ENCODE assay signal across 9 mouse cellular contexts in genomic region chr10:41544481-41545190, GRCm38 (mm10). TPM values are rescaled to one million over a fixed set of nuclear protein-coding genes. Genes with fewer than 3 reads are reported as not detected.
DNase-seq lines count a peak whose midpoint lies in the region; ATAC-seq lines count a peak whose summit lies in the region.
"Had no signal": no experiment of that assay in that cellular context is flagged by ENCODE, and none has a peak within 500 bp of the region (broad histone marks: within the 10 kb centered on the region; RNA-seq: fewer than 3 reads in every experiment).

No protein-coding gene starts in this region.

- H3K4me1 ChIP-seq in embryonic facial prominence, embryonic 15.5 days = peaks cover 14% of the 10 kb centered on the region

- H3K9me3 ChIP-seq in embryonic facial prominence, embryonic 15.5 days (replicated peaks) = peaks cover 4% of the 10 kb centered on the region

- no peaks in the 10 kb centered on the region for H3K27me3 ChIP-seq in embryonic facial prominence, embryonic 15.5 days
- H3K27me3 ChIP-seq: hindbrain, embryonic 13.5 days had no signal

- no peak for ATAC-seq in embryonic facial prominence, embryonic 15.5 days (ENCODE audit: insufficient number of reproducible peaks, low FRiP score, low TSS enrichment, low read depth)
- ATAC-seq in megakaryocyte-erythroid progenitor cell, adult 5-6 weeks (replicated peaks; ENCODE audit: low FRiP score, low TSS enrichment, poor library complexity, severe bottlenecking) = peak; percentile 89
- ATAC-seq in frontal cortex, adult (ENCODE audit: low TSS enrichment) = no peak

- H3K27ac ChIP-seq in embryonic facial prominence, embryonic 15.5 days (replicated peaks) = peak overlapping the region; percentile 13; the same call in 1 of the 2 replicates
- H3K27ac ChIP-seq: hindbrain, embryonic 13.5 days had no signal

- H3K4me2 ChIP-seq in embryonic facial prominence, embryonic 15.5 days (replicated peaks) = no peak overlapping the region
- H3K4me2 ChIP-seq: hindbrain, embryonic 13.5 days had no signal

- DNase-seq in kidney, postnatal 10 days = peak; percentile 26
- DNase-seq in kidney, postnatal 14 days = no peak
- DNase-seq in ES-CJ7 (ENCODE audit: low read depth, low spot score) = peak; percentile 64
- no peak for DNase-seq in layer of hippocampus, postnatal 14 days (ENCODE audit: low spot score in 2 of 2)
- DNase-seq: cerebellum, adult 2 months had no signal

- no peak overlapping the region for H3K4me3 ChIP-seq in embryonic facial prominence, embryonic 15.5 days (replicated peaks)
- H3K4me3 ChIP-seq: hindbrain, embryonic 13.5 days had no signal

- H3K9ac ChIP-seq in embryonic facial prominence, embryonic 15.5 days = no peak overlapping the region
- H3K9ac ChIP-seq: hindbrain, embryonic 13.5 days had no signal

- 5% methylated on average over 7 of the region's 7 CpGs for WGBS in embryonic facial prominence, embryonic 15.5 days

- no peaks in the 10 kb centered on the region for H3K36me3 ChIP-seq in embryonic facial prominence, embryonic 15.5 days

RNA-seq across cellular contexts. Expression of gene Cd164, which starts 25.4 kb away (rescaled TPM):
- polyA plus RNA-seq in embryonic facial prominence, embryonic 15.5 days (2015; fragmentation: Nextera tagmentation; extraction: Ambion mirVana) = 185 TPM in 2 replicates
- 100 and 107 TPM in 2 replicates for total RNA-seq in megakaryocyte-erythroid progenitor cell, adult 5-6 weeks (2014; fragmentation: Nextera tagmentation)
- total RNA-seq in megakaryocyte-erythroid progenitor cell, adult 5-6 weeks (2017) = 96.6 and 142 TPM in 2 replicates
- total RNA-seq in layer of hippocampus, postnatal 14 days (2021) = 10 to 100 TPM; 55.3 to 60.9 TPM

RNA-seq across cellular contexts. Expression of gene Ppil6, which starts 54.4 kb away (rescaled TPM):
- 2.6 and 6.1 TPM in 2 replicates for polyA plus RNA-seq in embryonic facial prominence, embryonic 15.5 days (2015; fragmentation: Nextera tagmentation; extraction: Ambion mirVana)
- 0.84 TPM in 1 of 2 replicates, not detected in the other for total RNA-seq in megakaryocyte-erythroid progenitor cell, adult 5-6 weeks (2014; fragmentation: Nextera tagmentation)
- total RNA-seq in megakaryocyte-erythroid progenitor cell, adult 5-6 weeks (2017) = not detected in 2 replicates
- 1 to 10 TPM; 7.3 to 7.4 TPM for total RNA-seq in layer of hippocampus, postnatal 14 days (2021)

RNA-seq across cellular contexts. Expression of gene Smpd2, which starts 54.5 kb away (rescaled TPM):
- polyA plus RNA-seq in embryonic facial prominence, embryonic 15.5 days (2015; fragmentation: Nextera tagmentation; extraction: Ambion mirVana) = 58.6 and 60.8 TPM in 2 replicates
- total RNA-seq in megakaryocyte-erythroid progenitor cell, adult 5-6 weeks (2014; fragmentation: Nextera tagmentation) = 1.6 and 2.1 TPM in 2 replicates
- total RNA-seq in megakaryocyte-erythroid progenitor cell, adult 5-6 weeks (2017) = 3.1 and 3.2 TPM in 2 replicates
- total RNA-seq in layer of hippocampus, postnatal 14 days (2021) = 10 to 100 TPM; 21.1 to 23.3 TPM

Comparison
In these comparisons a context has a peak if more than half of its experiments do, and no peak if none do; other contexts are left out.
1. DNase-seq: peak in kidney, postnatal 10 days (single experiment) and ES-CJ7 (single experiment); none in kidney, postnatal 14 days (single experiment) and layer of hippocampus, postnatal 14 days (0 of 2).
2. RNA of gene Ppil6, which starts 54.4 kb away (total RNA-seq): 7.3 to 7.4 TPM in layer of hippocampus, postnatal 14 days; 0.84 TPM in megakaryocyte-erythroid progenitor cell, adult 5-6 weeks; every median in the first group is over 4 times any median in the second.
3. RNA of gene Smpd2, which starts 54.5 kb away (total RNA-seq): 21.1 to 23.3 TPM in layer of hippocampus, postnatal 14 days; 1.6 to 3.2 TPM in megakaryocyte-erythroid progenitor cell, adult 5-6 weeks; every median in the first group is over 4 times any median in the second.